Mouse (Mus musculus): ENCODE data around the gene Tmem182. TPM values are rescaled to one million over a fixed set of nuclear protein-coding genes. Genes with fewer than 3 reads are reported as not detected.

Tmem182 gene
- total RNA-seq (2012; rRNA removed), result not detected in 2 replicates

GRCm38 (mm10) chr1:40805351-40805750, at the start of gene Tmem182:
TSS of gene Tmem182 (plus strand) at chr1:40805601.
- Histone ChIP-seq H3K4me1 (ENCODE audit: control insufficient read depth in 2 of 2, insufficient read depth in 2 of 2, low read length in 2 of 2, poor library complexity in 1 of 2) (no peaks in the 10 kb centered on the region), H3K36me3 (ENCODE audit: control insufficient read depth, insufficient read depth, low read length, poor library complexity, severe bottlenecking) (no peaks in the 10 kb centered on the region), H3K9ac (ENCODE audit: insufficient read depth, low read depth, low read length, poor library complexity, severe bottlenecking) (no peak within 1 kb of the TSS), H3K4me3 (ENCODE audit: insufficient read depth in 1 of 2, low read depth in 1 of 2, low read length in 2 of 2, poor library complexity in 1 of 2, severe bottlenecking in 1 of 2) (no peak within 1 kb of the TSS), H3K27ac (ENCODE audit: insufficient read depth, low read depth, low read length, poor library complexity, severe bottlenecking) (no peak within 1 kb of the TSS), H3K9me3 (ENCODE audit: control insufficient read depth, insufficient read depth, low read depth, low read length) (no peaks in the 10 kb centered on the region)
- DNase-seq (ENCODE audit: low read depth, low spot score), result no peak
- no peak for TF ChIP-seq HCFC1 (IDR thresholded peaks at IDR 0.05; ENCODE audit: borderline replicate concordance, insufficient read depth, low read length)
- in situ Hi-C loops (cut with MboI; ENCODE audit: low sequenced_read_pairs in 2 of 2, unreplicated experiment in 2 of 2), result no loop called here

- H3K9me3 ChIP-seq (ENCODE audit: control insufficient read depth, insufficient read depth, low read depth, low read length), result no peaks in the 10 kb centered on the region
- no peak for DNase-seq (ENCODE audit: low read depth, low spot score)
- in situ Hi-C loops (cut with MboI; ENCODE audit: low sequenced_read_pairs in 2 of 2, unreplicated experiment in 2 of 2), result no loop called here
- H3K9ac ChIP-seq (ENCODE audit: insufficient read depth, low read depth, low read length, poor library complexity, severe bottlenecking), result no peak overlapping the region
- no peak overlapping the region for H3K27ac ChIP-seq (ENCODE audit: insufficient read depth, low read depth, low read length, poor library complexity, severe bottlenecking)
- TF ChIP-seq CHD2 (IDR thresholded peaks at IDR 0.05; ENCODE audit: low read depth, low read length) (no peak), ZC3H11A (IDR thresholded peaks at IDR 0.05; ENCODE audit: borderline replicate concordance, low read depth, low read length) (no peak), ZNF384 (IDR thresholded peaks at IDR 0.05; ENCODE audit: low read depth, low read length) (no peak), HCFC1 (IDR thresholded peaks at IDR 0.05; ENCODE audit: borderline replicate concordance, insufficient read depth, low read length) (no peak), MAFK (IDR thresholded peaks at IDR 0.05; ENCODE audit: insufficient read depth, low read depth, low read length) (no peak)
- H3K36me3 ChIP-seq (ENCODE audit: control insufficient read depth, insufficient read depth, low read length, poor library complexity, severe bottlenecking), result no peaks in the 10 kb centered on the region
- no peak overlapping the region for H3K4me3 ChIP-seq (ENCODE audit: insufficient read depth in 1 of 2, low read depth in 1 of 2, low read length in 2 of 2, poor library complexity in 1 of 2, severe bottlenecking in 1 of 2)
- H3K4me1 ChIP-seq (ENCODE audit: control insufficient read depth in 2 of 2, insufficient read depth in 2 of 2, low read length in 2 of 2, poor library complexity in 1 of 2), result no peaks in the 10 kb centered on the region
Observed at GRCm38 (mm10) chr1:40759751-40760445, 45.5 kb upstream of the Tmem182 start.

GRCm38 (mm10) chr1:40764042-40764441, 41.4 kb upstream of the Tmem182 start:
- Histone ChIP-seq H3K9me3 (ENCODE audit: control insufficient read depth, insufficient read depth, low read depth, low read length) (no peaks in the 10 kb centered on the region), H3K4me3 (ENCODE audit: insufficient read depth in 1 of 2, low read depth in 1 of 2, low read length in 2 of 2, poor library complexity in 1 of 2, severe bottlenecking in 1 of 2) (no peak overlapping the region), H3K36me3 (ENCODE audit: control insufficient read depth, insufficient read depth, low read length, poor library complexity, severe bottlenecking) (no peaks in the 10 kb centered on the region), H3K27ac (ENCODE audit: insufficient read depth, low read depth, low read length, poor library complexity, severe bottlenecking) (no peak overlapping the region), H3K4me1 (ENCODE audit: control insufficient read depth in 2 of 2, insufficient read depth in 2 of 2, low read length in 2 of 2, poor library complexity in 1 of 2) (no peaks in the 10 kb centered on the region), H3K9ac (ENCODE audit: insufficient read depth, low read depth, low read length, poor library complexity, severe bottlenecking) (no peak overlapping the region)
- no peak for TF ChIP-seq ZC3H11A (IDR thresholded peaks at IDR 0.05; ENCODE audit: borderline replicate concordance, low read depth, low read length)
- TF ChIP-seq CHD2 (IDR thresholded peaks at IDR 0.05; ENCODE audit: low read depth, low read length), result no peak
- TF ChIP-seq ZNF384 (IDR thresholded peaks at IDR 0.05; ENCODE audit: low read depth, low read length), result no peak
- TF ChIP-seq MAFK (IDR thresholded peaks at IDR 0.05; ENCODE audit: insufficient read depth, low read depth, low read length), result no peak
- no peak for TF ChIP-seq HCFC1 (IDR thresholded peaks at IDR 0.05; ENCODE audit: borderline replicate concordance, insufficient read depth, low read length)
- in situ Hi-C loops (cut with MboI; ENCODE audit: low sequenced_read_pairs in 2 of 2, unreplicated experiment in 2 of 2), result no loop called here
- DNase-seq (ENCODE audit: low read depth, low spot score), result no peak

- Histone ChIP-seq H3K4me1 (ENCODE audit: control insufficient read depth in 2 of 2, insufficient read depth in 2 of 2, low read length in 2 of 2, poor library complexity in 1 of 2) (no peaks in the 10 kb centered on the region), H3K9me3 (ENCODE audit: control insufficient read depth, insufficient read depth, low read depth, low read length) (no peaks in the 10 kb centered on the region), H3K27ac (ENCODE audit: insufficient read depth, low read depth, low read length, poor library complexity, severe bottlenecking) (no peak overlapping the region), H3K9ac (ENCODE audit: insufficient read depth, low read depth, low read length, poor library complexity, severe bottlenecking) (no peak overlapping the region), H3K4me3 (ENCODE audit: insufficient read depth in 1 of 2, low read depth in 1 of 2, low read length in 2 of 2, poor library complexity in 1 of 2, severe bottlenecking in 1 of 2) (no peak overlapping the region), H3K36me3 (ENCODE audit: control insufficient read depth, insufficient read depth, low read length, poor library complexity, severe bottlenecking) (no peaks in the 10 kb centered on the region)
- TF ChIP-seq CHD2 (IDR thresholded peaks at IDR 0.05; ENCODE audit: low read depth, low read length) (no peak), ZC3H11A (IDR thresholded peaks at IDR 0.05; ENCODE audit: borderline replicate concordance, low read depth, low read length) (no peak), HCFC1 (IDR thresholded peaks at IDR 0.05; ENCODE audit: borderline replicate concordance, insufficient read depth, low read length) (no peak), MAFK (IDR thresholded peaks at IDR 0.05; ENCODE audit: insufficient read depth, low read depth, low read length) (no peak), ZNF384 (IDR thresholded peaks at IDR 0.05; ENCODE audit: low read depth, low read length) (no peak)
- no peak for DNase-seq (ENCODE audit: low read depth, low spot score)
- in situ Hi-C loops (cut with MboI; ENCODE audit: low sequenced_read_pairs in 2 of 2, unreplicated experiment in 2 of 2), result no loop called here
Observed at GRCm38 (mm10) chr1:40764701-40765275, 40.6 kb upstream of the Tmem182 start.

Data from ES-E14 (cell line).